Mouse (Mus musculus): ENCODE results near the gene Dot1l. TPM values are rescaled to one million over a fixed set of nuclear protein-coding genes. Genes with fewer than 3 reads are reported as not detected.
A peak's percentile ranks its signal among the peaks of the same experiment; 100 is the strongest.

The Dot1l gene
- polyA plus RNA-seq, 1 experiment from 2014 or later, result 13.8 TPM

DNA sequence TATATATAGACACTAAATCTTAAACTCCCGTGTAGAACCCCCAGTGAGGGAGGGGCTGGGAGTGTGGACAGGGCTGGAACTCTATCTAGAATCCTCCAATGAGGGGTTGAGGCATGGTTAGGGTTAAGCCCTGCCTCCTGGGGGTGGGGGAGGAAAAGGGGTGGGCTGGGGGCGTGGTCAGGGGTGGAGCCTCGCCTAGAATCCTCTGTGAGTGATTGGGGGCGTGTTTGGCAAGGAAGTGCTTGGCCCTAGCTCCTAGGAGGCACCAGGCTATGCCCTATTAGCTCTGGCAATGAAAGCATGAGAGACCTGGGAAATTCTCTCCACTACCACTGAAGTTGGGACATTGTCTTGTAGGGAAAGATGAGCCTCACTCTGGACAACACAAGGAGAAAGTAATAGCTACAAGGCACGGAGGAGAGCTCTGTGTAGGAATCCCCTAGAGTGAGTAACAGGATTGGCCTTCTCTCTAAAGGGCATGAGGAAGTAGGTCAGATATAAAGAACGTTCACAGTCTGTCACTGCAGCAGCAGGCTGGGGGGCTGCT is 2.9 kb upstream of the Dot1l start:
- Histone ChIP-seq H3K4me3 (ENCODE audit: low read depth, low read length) (no peak overlapping the region), H3K9ac (replicated peaks; ENCODE audit: low read length) (no peak overlapping the region), H3K27ac (replicated peaks; ENCODE audit: low read depth, low read length) (no peak overlapping the region)

DNA sequence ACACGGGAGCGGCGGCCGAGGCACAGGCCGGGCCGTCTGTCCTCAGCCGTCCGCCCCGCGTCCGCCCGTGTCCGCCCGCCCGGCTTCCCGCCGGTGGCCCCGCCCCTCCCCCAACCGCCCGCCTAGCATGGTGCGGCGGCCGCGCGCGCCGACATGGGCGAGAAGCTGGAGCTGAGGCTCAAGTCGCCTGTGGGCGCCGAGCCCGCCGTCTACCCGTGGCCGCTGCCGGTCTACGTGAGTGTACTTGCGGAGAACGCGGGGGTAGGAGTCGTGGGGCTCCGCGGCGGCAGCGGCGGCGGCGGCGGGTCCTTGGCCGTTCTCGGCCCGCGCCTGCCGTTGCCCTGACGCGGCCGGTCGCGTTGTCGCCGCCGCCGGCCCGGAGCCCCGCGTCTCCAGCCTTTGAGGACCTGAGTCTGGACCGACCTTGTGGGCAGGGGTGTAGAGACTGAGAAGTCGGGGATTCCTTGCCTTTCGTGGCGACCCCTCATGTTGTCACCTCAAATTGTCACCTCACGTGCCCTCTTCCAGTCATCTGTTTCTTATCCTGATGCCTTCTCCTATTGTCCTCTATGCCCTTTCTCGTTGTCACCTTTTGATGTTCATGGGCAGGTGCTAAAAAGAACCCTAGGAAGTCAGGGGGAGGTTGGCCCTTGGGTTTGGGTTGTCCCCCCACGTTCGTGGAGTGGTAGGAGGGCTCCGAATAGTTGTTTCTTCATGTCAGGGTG is 447 bp downstream of the Dot1l start:
- under 1% methylated on average over 44 of the region's 75 CpGs for WGBS
- ATAC-seq (replicated peaks; ENCODE audit: insufficient number of reproducible peaks, low FRiP score, low TSS enrichment, low read depth), result no peak
- DNase-seq (ENCODE audit: low spot score), result no peak
- H3K27me3 ChIP-seq (ENCODE audit: control insufficient read depth, insufficient read depth, low read length), result no peaks in the 10 kb centered on the region
- peak overlapping the region; percentile 90 for H3K9ac ChIP-seq (replicated peaks; ENCODE audit: low read length)
- H3K36me3 ChIP-seq (replicated peaks; ENCODE audit: control insufficient read depth, insufficient read depth, low read depth, low read length), result no peaks in the 10 kb centered on the region
- H3K4me2 ChIP-seq (ENCODE audit: low read depth, low read length), result peak overlapping the region; percentile 65
- H3K4me3 ChIP-seq (ENCODE audit: low read depth, low read length), result peak overlapping the region; percentile 79
- H3K27ac ChIP-seq (replicated peaks; ENCODE audit: low read depth, low read length), result peak overlapping the region; percentile 44; the same call in 1 of the 2 replicates
- no peaks in the 10 kb centered on the region for H3K9me3 ChIP-seq (replicated peaks; ENCODE audit: control insufficient read depth, low read length)
- peaks cover 12% of the 10 kb centered on the region for H3K4me1 ChIP-seq (ENCODE audit: control insufficient read depth, insufficient read depth, low read length)

More for the DNA sequence above, 2.9 kb upstream of the Dot1l start:
- Histone ChIP-seq H3K9me3 (replicated peaks; ENCODE audit: control insufficient read depth, low read length) (no peaks in the 10 kb centered on the region), H3K36me3 (replicated peaks; ENCODE audit: control insufficient read depth, insufficient read depth, low read depth, low read length) (no peaks in the 10 kb centered on the region), H3K4me2 (ENCODE audit: low read depth, low read length) (peak overlapping the region; percentile 36), H3K4me1 (ENCODE audit: control insufficient read depth, insufficient read depth, low read length) (peaks cover 7% of the 10 kb centered on the region), H3K27me3 (ENCODE audit: control insufficient read depth, insufficient read depth, low read length) (no peaks in the 10 kb centered on the region)
- DNase-seq (ENCODE audit: low spot score) (peak; percentile 85), ATAC-seq (replicated peaks; ENCODE audit: insufficient number of reproducible peaks, low FRiP score, low TSS enrichment, low read depth) (peak; percentile 51)
- WGBS, result 5% methylated on average over 6 of the region's 6 CpGs

- 28% methylated on average over 3 of the region's 3 CpGs for WGBS
- no peak for DNase-seq (ENCODE audit: low spot score)
These were observed 1.1 kb downstream of the Dot1l start for GRCm38 (mm10) chr10:80756099-80756498.

DNA sequence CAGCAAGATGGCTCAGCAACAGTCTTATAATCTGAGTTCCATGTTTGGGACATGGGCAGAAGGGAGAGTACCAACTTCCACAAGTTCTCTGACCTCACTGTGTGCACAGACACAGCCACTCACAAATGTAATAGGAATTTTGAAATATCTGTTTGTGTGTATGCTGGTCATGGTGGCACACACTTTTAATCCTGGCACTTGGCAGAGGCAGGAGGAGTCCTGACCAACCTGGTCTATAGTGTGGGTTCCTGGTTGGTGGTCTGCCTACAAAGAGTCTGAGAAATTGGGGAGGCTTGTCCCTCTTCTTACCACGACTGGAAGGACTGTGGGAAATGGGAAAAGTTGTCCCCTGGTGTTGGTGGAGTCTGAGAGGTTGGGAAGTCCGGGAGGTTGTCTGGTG is 1.5 kb downstream of the Dot1l start:
- no peaks in the 10 kb centered on the region for H3K27me3 ChIP-seq (ENCODE audit: control insufficient read depth, insufficient read depth, low read length)
- ATAC-seq (replicated peaks; ENCODE audit: insufficient number of reproducible peaks, low FRiP score, low TSS enrichment, low read depth) (no peak), DNase-seq (ENCODE audit: low spot score) (no peak)
- peaks cover 12% of the 10 kb centered on the region for H3K4me1 ChIP-seq (ENCODE audit: control insufficient read depth, insufficient read depth, low read length)
- no peaks in the 10 kb centered on the region for H3K36me3 ChIP-seq (replicated peaks; ENCODE audit: control insufficient read depth, insufficient read depth, low read depth, low read length)
- peak overlapping the region; percentile 79 for H3K4me3 ChIP-seq (ENCODE audit: low read depth, low read length)
- WGBS, result 74% methylated on average over 2 of the region's 2 CpGs
- no peaks in the 10 kb centered on the region for H3K9me3 ChIP-seq (replicated peaks; ENCODE audit: control insufficient read depth, low read length)
- H3K9ac ChIP-seq (replicated peaks; ENCODE audit: low read length), result peak overlapping the region; percentile 90
- no peak overlapping the region for H3K27ac ChIP-seq (replicated peaks; ENCODE audit: low read depth, low read length)
- H3K4me2 ChIP-seq (ENCODE audit: low read depth, low read length), result peak overlapping the region; percentile 65

More at GRCm38 (mm10) chr10:80756099-80756498, 1.1 kb downstream of the Dot1l start:
- no peak for ATAC-seq (replicated peaks; ENCODE audit: insufficient number of reproducible peaks, low FRiP score, low TSS enrichment, low read depth)
- Histone ChIP-seq H3K9me3 (replicated peaks; ENCODE audit: control insufficient read depth, low read length) (no peaks in the 10 kb centered on the region), H3K9ac (replicated peaks; ENCODE audit: low read length) (peak overlapping the region; percentile 90), H3K4me3 (ENCODE audit: low read depth, low read length) (peak overlapping the region; percentile 79), H3K36me3 (replicated peaks; ENCODE audit: control insufficient read depth, insufficient read depth, low read depth, low read length) (no peaks in the 10 kb centered on the region), H3K4me1 (ENCODE audit: control insufficient read depth, insufficient read depth, low read length) (peaks cover 12% of the 10 kb centered on the region), H3K27ac (replicated peaks; ENCODE audit: low read depth, low read length) (no peak overlapping the region), H3K4me2 (ENCODE audit: low read depth, low read length) (peak overlapping the region; percentile 65), H3K27me3 (ENCODE audit: control insufficient read depth, insufficient read depth, low read length) (no peaks in the 10 kb centered on the region)

DNA sequence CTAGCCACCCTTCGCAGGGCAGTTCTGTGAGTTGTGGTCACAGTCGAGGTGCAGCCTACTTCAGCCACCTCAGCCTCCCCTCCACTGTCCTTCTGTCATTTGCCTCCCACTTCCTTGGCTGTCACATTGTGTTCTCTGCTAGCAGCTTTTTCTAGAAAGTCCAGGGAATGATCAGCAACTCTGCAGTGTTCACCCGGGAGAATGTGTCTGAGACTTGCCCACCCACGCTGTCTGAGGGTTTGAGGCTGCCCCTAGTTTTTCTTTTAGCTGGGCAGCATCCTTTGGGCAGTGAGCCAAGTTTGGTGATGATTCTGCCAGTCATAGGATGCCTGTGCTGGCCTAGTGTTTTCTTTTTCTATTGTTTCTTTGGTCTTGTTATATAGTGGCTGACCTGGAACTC is 2.0 kb downstream of the Dot1l start:
- peak overlapping the region; percentile 90 for H3K9ac ChIP-seq (replicated peaks; ENCODE audit: low read length)
- no peak for DNase-seq (ENCODE audit: low spot score)
- H3K4me3 ChIP-seq (ENCODE audit: low read depth, low read length), result no peak overlapping the region; the same call in 1 of the 2 replicates
- no peaks in the 10 kb centered on the region for H3K9me3 ChIP-seq (replicated peaks; ENCODE audit: control insufficient read depth, low read length)
- peak overlapping the region; percentile 65; the same call in 1 of the 2 replicates for H3K4me2 ChIP-seq (ENCODE audit: low read depth, low read length)
- H3K36me3 ChIP-seq (replicated peaks; ENCODE audit: control insufficient read depth, insufficient read depth, low read depth, low read length), result no peaks in the 10 kb centered on the region
- no peaks in the 10 kb centered on the region for H3K27me3 ChIP-seq (ENCODE audit: control insufficient read depth, insufficient read depth, low read length)
- H3K27ac ChIP-seq (replicated peaks; ENCODE audit: low read depth, low read length), result no peak overlapping the region
- ATAC-seq (replicated peaks; ENCODE audit: insufficient number of reproducible peaks, low FRiP score, low TSS enrichment, low read depth), result no peak
- peaks cover 12% of the 10 kb centered on the region for H3K4me1 ChIP-seq (ENCODE audit: control insufficient read depth, insufficient read depth, low read length)
- 73% methylated on average over 4 of the region's 4 CpGs for WGBS

DNA sequence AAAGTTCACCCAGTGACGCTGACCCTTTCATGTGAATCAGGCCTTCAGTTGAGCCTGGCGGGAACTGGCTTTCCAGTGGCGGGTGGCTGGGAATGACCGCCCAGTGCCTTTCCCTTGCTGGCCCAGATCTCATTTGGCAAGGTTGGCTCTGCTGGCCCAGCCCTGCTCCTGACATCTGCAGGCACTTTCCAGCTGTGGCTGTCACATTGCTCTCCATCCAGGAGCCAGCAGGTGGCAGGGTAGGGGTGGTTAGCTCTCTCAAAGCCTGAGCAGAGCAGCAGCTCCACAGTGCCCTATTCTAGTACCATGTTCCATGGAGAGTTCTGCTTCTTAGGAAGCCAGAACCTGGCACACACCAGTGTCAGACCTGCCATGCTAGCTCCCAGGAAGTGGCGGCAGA is 2.7 kb downstream of the Dot1l start:
- H3K4me3 ChIP-seq (ENCODE audit: low read depth, low read length), result no peak overlapping the region
- H3K4me2 ChIP-seq (ENCODE audit: low read depth, low read length), result no peak overlapping the region
- ATAC-seq (replicated peaks; ENCODE audit: insufficient number of reproducible peaks, low FRiP score, low TSS enrichment, low read depth) (no peak), DNase-seq (ENCODE audit: low spot score) (peak; percentile 71)
- no peaks in the 10 kb centered on the region for H3K27me3 ChIP-seq (ENCODE audit: control insufficient read depth, insufficient read depth, low read length)
- H3K9ac ChIP-seq (replicated peaks; ENCODE audit: low read length), result no peak overlapping the region
- H3K4me1 ChIP-seq (ENCODE audit: control insufficient read depth, insufficient read depth, low read length), result peaks cover 12% of the 10 kb centered on the region
- no peaks in the 10 kb centered on the region for H3K9me3 ChIP-seq (replicated peaks; ENCODE audit: control insufficient read depth, low read length)
- 37% methylated on average over 5 of the region's 5 CpGs for WGBS
- no peaks in the 10 kb centered on the region for H3K36me3 ChIP-seq (replicated peaks; ENCODE audit: control insufficient read depth, insufficient read depth, low read depth, low read length)
- H3K27ac ChIP-seq (replicated peaks; ENCODE audit: low read depth, low read length), result no peak overlapping the region

- no peak overlapping the region for H3K27ac ChIP-seq (replicated peaks; ENCODE audit: low read depth, low read length)
- H3K9me3 ChIP-seq (replicated peaks; ENCODE audit: control insufficient read depth, low read length), result no peaks in the 10 kb centered on the region
- no peaks in the 10 kb centered on the region for H3K36me3 ChIP-seq (replicated peaks; ENCODE audit: control insufficient read depth, insufficient read depth, low read depth, low read length)
- DNase-seq (ENCODE audit: low spot score), result no peak
- H3K4me2 ChIP-seq (ENCODE audit: low read depth, low read length), result no peak overlapping the region
- no peak overlapping the region for H3K4me3 ChIP-seq (ENCODE audit: low read depth, low read length)
- H3K27me3 ChIP-seq (ENCODE audit: control insufficient read depth, insufficient read depth, low read length), result no peaks in the 10 kb centered on the region
- no peak overlapping the region for H3K9ac ChIP-seq (replicated peaks; ENCODE audit: low read length)
- no peak for ATAC-seq (replicated peaks; ENCODE audit: insufficient number of reproducible peaks, low FRiP score, low TSS enrichment, low read depth)
- peaks cover 12% of the 10 kb centered on the region for H3K4me1 ChIP-seq (ENCODE audit: control insufficient read depth, insufficient read depth, low read length)
- WGBS, result 81% methylated on average over 7 of the region's 7 CpGs
These were observed 3.6 kb downstream of the Dot1l start for GRCm38 (mm10) chr10:80758651-80759050.
